Mouse (Mus musculus) E14TG2a.4 (cell line): ENCODE results near the gene Adgrl1.

Experiments
- H3K27me3 ChIP-seq: 2 replicates; pipeline ENCODE4 v1.6.1; 2014; ENCODE audit warnings: low read length, control low read depth; ENCODE audit not compliant: insufficient read depth
- H3K36me3 ChIP-seq: 2 replicates; pipeline ENCODE4 v1.6.1; 2014; ENCODE audit warnings: low read length, control low read depth; ENCODE audit not compliant: insufficient read depth
- H3K4me1 ChIP-seq: replicated peaks from 2 replicates; pipeline ENCODE4 v1.6.1; 2014; ENCODE audit warnings: low read depth, low read length, control low read depth
- H3K4me3 ChIP-seq: replicated peaks from 2 replicates; pipeline ENCODE4 v1.5.1; 2014; ENCODE audit warnings: mild to moderate bottlenecking, low read length
- H3K9me3 ChIP-seq: 2 replicates; pipeline ENCODE4 v1.6.1; 2014; ENCODE audit warnings: low read length, control low read depth
- CTCF ChIP-seq: conservative IDR thresholded peaks from 2 replicates; pipeline ENCODE4 v1.5.1; 2014; ENCODE audit warnings: low read length
- NANOG ChIP-seq: IDR thresholded peaks from 2 replicates; pipeline ENCODE4 v1.6.1; 2014; ENCODE audit warnings: borderline replicate concordance, low read length, mixed read lengths
- POU5F1 ChIP-seq: IDR thresholded peaks from 2 replicates; pipeline ENCODE4 v1.6.1; 2014; ENCODE audit warnings: low read length, borderline replicate concordance

Adgrl1 gene

DNA sequence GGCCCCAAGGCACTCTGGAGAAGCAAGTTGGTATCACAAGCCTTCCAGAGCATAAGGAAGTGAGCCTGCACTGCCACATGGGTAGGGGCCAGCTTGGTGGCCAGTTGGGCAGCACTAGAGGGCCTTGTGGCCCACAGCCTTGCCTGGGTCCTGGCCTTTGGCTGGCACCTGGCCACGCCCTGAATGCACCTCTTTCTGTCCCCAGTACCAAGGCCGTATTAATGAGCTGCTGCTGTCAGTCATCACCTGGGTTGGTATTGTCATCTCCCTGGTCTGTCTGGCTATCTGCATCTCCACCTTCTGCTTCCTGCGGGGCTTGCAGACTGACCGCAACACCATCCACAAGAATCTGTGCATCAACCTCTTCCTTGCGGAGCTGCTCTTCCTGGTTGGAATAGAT is 34.3 kb downstream of the Adgrl1 start:
- Histone ChIP-seq H3K4me1 (peaks cover 49% of the 10 kb centered on the region), H3K36me3 (peaks cover 99% of the 10 kb centered on the region), H3K4me3 (no peak overlapping the region), H3K27me3 (no peaks in the 10 kb centered on the region), H3K9me3 (no peaks in the 10 kb centered on the region)
- TF ChIP-seq NANOG, result no peak
- no peak for TF ChIP-seq POU5F1

DNA sequence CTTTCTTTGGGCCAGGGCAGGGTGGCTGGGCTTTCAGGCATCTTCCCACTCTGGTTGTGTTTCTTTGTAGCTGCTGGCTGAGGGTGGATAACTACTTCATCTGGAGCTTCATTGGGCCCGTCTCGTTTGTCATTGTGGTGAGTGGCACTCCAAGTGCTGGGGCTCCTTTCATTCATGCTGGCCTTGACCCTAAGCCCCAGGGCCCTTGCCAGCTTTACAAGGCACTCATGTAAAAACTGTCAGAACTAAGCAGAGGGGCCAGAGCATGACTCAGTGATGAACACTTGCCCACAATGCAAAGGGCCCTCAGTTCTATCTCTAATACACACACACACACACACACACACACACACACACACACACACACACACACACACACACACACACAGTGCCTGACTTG is 35.1 kb downstream of the Adgrl1 start:
- Histone ChIP-seq H3K9me3 (no peaks in the 10 kb centered on the region), H3K4me1 (peaks cover 51% of the 10 kb centered on the region), H3K4me3 (no peak overlapping the region), H3K36me3 (peaks cover 99% of the 10 kb centered on the region), H3K27me3 (no peaks in the 10 kb centered on the region)
- TF ChIP-seq POU5F1 (no peak), CTCF (no peak), NANOG (no peak)

- Histone ChIP-seq H3K4me3 (no peak overlapping the region), H3K27me3 (no peaks in the 10 kb centered on the region), H3K9me3 (no peaks in the 10 kb centered on the region), H3K4me1 (peaks cover 51% of the 10 kb centered on the region), H3K36me3 (peaks cover 99% of the 10 kb centered on the region)
- TF ChIP-seq NANOG, result no peak
- no peak for TF ChIP-seq POU5F1
- no peak for TF ChIP-seq CTCF
Observed at GRCm38 (mm10) chr8:83935435-83935834, 35.5 kb downstream of the Adgrl1 start.

DNA sequence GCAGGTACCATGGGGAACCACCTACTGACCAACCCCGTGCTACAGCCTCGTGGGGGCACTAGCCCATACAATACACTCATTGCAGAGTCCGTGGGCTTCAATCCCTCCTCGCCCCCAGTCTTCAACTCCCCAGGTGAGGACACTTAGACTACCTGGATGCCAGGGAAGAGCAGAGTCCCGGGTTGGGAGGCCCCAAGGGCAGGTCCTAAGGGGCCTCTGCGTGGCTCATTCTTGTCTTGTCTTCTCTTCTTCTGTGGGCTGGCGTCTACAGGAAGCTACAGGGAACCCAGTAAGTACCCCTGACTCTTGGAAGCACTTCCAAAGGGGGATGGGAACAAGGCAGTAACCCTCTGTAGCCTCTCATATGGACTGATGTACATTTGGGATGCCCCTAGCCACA is 37.7 kb downstream of the Adgrl1 start:
- Histone ChIP-seq H3K4me3 (no peak overlapping the region), H3K9me3 (no peaks in the 10 kb centered on the region), H3K27me3 (no peaks in the 10 kb centered on the region), H3K4me1 (peaks cover 47% of the 10 kb centered on the region), H3K36me3 (peaks cover 90% of the 10 kb centered on the region)
- no peak for TF ChIP-seq POU5F1

DNA sequence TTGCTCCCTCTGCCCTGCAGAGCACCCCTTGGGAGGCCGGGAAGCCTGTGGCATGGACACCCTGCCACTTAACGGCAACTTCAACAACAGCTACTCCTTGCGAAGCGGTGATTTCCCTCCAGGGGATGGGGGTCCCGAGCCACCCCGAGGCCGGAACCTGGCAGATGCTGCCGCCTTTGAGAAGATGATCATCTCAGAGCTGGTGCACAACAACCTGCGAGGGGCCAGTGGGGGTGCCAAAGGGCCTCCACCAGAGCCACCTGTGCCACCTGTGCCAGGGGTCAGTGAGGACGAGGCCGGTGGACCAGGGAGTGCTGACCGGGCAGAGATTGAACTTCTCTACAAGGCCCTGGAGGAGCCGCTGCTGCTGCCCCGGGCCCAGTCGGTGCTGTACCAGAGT is 38.4 kb downstream of the Adgrl1 start:
- peaks cover 1% of the 10 kb centered on the region for H3K27me3 ChIP-seq
- H3K36me3 ChIP-seq, result peaks cover 83% of the 10 kb centered on the region
- H3K4me3 ChIP-seq, result 0 out of 2 replicates have a peak overlapping the region, but pooled peaks have one; percentile 13
- H3K9me3 ChIP-seq, result no peaks in the 10 kb centered on the region
- no peak for TF ChIP-seq CTCF
- no peak for TF ChIP-seq NANOG
- TF ChIP-seq POU5F1, result no peak
- peaks cover 47% of the 10 kb centered on the region for H3K4me1 ChIP-seq

DNA sequence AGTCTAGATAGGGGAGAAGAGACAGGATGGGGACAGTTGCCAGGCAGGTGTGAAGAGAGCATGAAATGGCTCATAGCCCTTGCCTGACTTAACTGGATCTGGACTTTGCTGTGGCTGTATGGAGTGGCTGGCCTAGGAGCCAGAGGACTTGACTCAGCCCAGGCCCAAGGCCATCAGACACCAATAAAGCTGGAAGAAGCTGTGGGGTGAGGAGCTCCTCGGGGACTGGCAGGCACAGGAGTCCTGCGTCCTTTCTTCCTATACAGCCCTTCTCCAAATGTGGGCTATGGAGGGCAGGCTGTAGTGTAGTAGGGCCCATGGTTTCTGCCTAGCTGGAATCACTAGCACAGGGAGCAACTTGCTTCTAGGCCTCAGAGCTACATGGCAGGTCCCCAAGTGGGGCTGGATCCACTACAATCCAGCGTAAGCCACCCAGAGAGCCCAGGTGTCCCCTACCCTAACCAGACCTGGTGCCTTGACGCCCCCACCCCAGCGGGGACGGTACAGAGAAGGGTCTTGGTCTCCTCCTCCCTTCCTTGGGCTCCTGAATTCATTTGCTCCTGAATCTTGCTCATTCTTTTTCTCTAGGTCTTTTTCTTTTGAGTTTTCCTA is 41.3 kb downstream of the Adgrl1 start:
- no peak overlapping the region for H3K4me3 ChIP-seq

GRCm38 (mm10) chr8:83942446-83942845 is 42.5 kb downstream of the Adgrl1 start:
- no peaks in the 10 kb centered on the region for H3K9me3 ChIP-seq
- peaks cover 14% of the 10 kb centered on the region for H3K27me3 ChIP-seq
- TF ChIP-seq CTCF, result no peak
- no peak for TF ChIP-seq POU5F1
- no peak for TF ChIP-seq NANOG
- peaks cover 42% of the 10 kb centered on the region for H3K36me3 ChIP-seq
- peaks cover 38% of the 10 kb centered on the region for H3K4me1 ChIP-seq
- H3K4me3 ChIP-seq, result no peak overlapping the region

More for the DNA sequence above, 41.3 kb downstream of the Adgrl1 start:
- H3K36me3 ChIP-seq, result peaks cover 54% of the 10 kb centered on the region
- peaks cover 39% of the 10 kb centered on the region for H3K4me1 ChIP-seq
- TF ChIP-seq NANOG (no peak), CTCF (no peak), POU5F1 (no peak)
- H3K9me3 ChIP-seq, result no peaks in the 10 kb centered on the region
- peaks cover 12% of the 10 kb centered on the region for H3K27me3 ChIP-seq

DNA sequence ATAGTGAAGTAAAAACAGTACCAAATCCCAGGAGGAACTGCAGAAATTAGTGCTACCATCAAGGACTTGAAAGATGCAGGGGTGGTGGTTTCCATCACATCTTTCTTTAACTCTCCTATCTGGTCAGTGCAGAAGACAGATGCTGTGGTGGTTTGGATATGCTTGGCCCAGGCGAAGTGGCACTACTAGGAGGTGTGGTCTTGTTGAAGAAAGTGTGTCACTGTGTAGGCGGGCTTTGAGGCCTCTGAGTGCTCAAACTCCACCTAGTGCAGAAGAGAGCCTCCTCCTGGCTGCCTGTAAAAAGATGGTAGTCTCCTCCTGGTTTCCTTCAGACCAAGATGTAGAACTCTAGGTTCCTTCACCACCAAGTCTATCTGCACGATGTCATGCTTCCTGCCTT is 45.6 kb downstream of the Adgrl1 start:
- TF ChIP-seq NANOG (no peak), POU5F1 (no peak), CTCF (no peak)
- H3K4me3 ChIP-seq, result no peak overlapping the region
- peaks cover 14% of the 10 kb centered on the region for H3K27me3 ChIP-seq
- peaks cover 11% of the 10 kb centered on the region for H3K36me3 ChIP-seq
- peaks cover 9% of the 10 kb centered on the region for H3K4me1 ChIP-seq
- H3K9me3 ChIP-seq, result no peaks in the 10 kb centered on the region

DNA sequence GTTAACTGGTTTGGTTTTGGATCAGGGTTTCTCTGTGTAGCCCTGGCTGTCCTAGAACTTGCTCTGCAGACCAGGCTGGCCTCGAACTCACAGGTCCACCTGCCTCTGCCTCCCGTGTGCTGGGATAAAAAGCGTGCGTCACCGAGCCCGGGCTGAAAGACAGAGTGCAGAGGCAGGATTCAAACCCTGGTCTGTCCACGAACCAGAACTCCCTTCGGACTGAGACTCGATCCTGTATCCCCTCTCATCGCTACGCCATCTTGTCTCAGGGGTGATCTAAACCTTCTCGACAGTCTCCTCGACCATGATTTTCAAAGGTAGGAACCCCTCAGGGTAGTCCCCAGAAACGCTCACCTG is 54.8 kb downstream of the Adgrl1 start:
- H3K9me3 ChIP-seq, result no peaks in the 10 kb centered on the region
- peaks cover 24% of the 10 kb centered on the region for H3K4me1 ChIP-seq
- TF ChIP-seq NANOG (no peak), CTCF (no peak)
- H3K4me3 ChIP-seq, result peak overlapping the region; percentile 85
- no peaks in the 10 kb centered on the region; the same call in 1 of the 2 replicates for H3K27me3 ChIP-seq
- peaks cover 19% of the 10 kb centered on the region for H3K36me3 ChIP-seq
